Mouse (Mus musculus): ENCODE data around the gene AL607142.1.

AL607142.1 gene

DNA sequence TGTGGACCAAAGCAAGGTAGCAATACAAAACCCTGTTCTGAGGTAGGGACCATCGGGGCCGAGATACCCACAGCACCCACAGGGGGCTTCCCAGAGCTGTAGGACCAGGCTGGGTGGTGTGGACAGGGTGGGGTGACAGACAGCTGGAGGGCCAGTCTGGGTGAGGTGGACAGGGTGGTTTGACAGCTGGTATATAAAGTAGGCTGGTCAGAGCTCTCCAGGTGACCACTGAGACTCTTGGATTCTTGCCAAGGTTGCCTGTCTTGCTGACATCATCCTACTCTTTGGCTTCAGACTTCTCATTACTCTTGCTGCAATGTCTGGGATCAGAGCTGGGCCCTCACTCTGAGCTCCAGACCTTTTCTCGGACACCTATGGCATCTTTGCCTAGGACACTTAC lies 41.6 kb downstream of the AL607142.1 start:
- no peak for DNase-seq

DNA sequence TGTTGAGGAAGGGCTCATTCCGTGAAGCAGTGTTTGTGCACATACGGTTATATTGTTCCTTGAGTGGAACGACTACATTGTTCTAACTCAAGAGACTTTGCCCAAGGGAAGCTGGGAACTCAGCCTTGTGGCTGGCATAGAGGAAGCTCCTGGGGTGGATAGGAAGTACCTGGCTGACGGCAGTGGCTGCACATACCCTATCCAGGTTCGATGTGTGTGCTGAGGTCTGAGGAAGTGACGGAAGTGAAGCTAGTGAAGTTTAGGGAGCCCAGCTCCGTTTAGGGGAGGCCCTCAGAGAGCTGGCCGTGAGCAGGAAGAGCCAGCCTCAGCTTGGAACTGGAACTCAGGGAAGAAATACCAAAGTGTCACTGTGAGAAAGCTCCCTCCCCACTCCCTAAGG lies 43.0 kb downstream of the AL607142.1 start:
- DNase-seq, result no peak

DNA sequence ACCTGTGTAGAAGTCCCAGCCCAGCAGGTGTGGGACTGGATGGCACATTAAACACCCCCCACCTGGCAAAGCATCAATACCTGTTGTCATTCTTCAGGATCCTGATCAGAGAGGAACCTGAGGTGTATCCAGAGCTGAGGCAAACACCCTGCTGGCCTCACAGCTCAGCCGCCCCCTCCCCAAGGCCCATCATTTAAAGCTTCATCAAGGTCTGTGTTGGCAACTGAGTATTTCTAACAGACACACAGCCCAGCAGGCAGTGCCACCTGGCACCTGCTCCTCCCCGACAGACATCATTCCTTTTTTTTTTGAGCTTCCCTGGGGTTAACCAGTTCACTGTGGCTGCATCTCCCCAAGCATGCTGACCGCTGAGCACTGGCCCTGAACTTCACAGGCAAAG lies 50.7 kb downstream of the AL607142.1 start:
- peak; percentile 53 for DNase-seq

DNA sequence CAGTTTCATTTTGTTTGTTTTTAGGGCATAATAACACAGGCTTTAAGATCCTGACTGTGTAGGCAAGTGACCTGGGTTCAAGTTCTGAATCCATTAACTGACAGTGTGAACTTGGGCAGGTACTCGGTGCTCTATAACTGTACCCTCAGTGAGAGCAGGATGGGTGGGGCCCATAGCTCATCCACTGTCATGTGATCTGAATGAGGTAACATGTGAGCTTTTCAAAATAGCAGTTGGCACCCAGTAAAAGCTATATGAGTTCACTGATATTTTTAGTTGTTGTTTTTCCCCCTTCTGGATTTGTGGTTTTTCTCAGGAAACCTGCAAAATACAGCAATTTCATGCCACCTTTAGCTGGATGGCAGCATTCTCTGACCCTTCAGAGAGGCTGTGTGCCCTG lies 51.5 kb downstream of the AL607142.1 start:
- no peak for DNase-seq

DNA sequence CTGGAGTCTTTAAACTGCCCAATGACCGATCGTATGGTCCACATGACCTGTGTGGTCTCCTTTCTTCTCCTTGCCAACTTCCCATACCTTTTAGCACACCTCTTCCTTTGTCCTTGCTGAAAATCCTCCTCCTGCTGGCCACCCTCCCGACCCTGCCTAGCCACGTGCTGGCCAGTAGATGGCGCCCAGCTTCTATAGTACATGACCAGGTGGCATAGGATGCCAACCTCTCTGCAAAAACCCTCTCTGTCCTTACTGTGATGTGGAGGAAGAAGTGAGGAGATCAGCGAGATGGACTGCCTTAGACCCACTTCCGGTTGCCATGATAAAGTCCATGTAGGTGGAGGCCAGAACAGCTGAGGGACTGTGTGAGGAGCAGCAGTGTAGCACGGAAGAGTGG lies 55.5 kb downstream of the AL607142.1 start:
- DNase-seq, result peak; percentile 84

DNA sequence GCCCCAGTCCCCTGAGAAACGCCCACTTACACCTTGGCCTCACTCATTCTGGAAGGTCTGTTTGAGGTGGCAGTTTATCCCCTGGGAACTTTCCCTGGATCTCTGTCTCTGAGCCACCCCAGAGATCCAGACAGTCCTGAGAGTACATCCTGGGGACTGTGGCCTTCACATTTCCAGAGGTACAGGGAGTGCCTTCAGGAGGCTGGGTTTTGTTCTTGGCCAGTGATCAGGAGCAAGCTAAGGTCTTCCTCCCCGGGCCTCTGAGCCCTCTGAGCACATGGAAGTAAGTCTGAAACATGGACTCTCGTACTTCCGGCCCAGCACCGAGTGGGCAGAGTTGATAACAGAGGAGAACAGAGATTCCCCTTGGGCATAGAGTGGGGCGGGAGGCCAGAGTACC lies 59.9 kb downstream of the AL607142.1 start:
- no peak for DNase-seq

DNA sequence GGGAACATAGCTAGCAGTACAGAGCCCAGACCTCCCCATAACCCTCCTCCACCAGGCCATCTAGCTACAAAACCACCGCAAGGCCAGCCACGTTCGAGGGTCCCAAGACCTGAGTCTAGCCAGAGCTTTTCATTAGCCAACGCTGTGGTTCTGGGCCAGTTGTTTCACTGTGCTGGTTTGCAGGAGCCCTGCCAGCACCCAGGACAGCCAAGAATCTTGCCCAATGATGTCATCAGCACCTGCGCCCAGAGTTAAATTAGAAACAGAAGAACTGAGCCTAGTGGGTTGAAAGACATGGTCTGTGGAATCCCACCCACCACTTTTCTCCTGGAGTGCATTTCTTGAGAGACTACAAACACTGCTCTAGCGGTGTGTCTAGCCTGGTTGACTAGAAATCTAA lies 61.3 kb downstream of the AL607142.1 start:
- DNase-seq, result no peak

DNA sequence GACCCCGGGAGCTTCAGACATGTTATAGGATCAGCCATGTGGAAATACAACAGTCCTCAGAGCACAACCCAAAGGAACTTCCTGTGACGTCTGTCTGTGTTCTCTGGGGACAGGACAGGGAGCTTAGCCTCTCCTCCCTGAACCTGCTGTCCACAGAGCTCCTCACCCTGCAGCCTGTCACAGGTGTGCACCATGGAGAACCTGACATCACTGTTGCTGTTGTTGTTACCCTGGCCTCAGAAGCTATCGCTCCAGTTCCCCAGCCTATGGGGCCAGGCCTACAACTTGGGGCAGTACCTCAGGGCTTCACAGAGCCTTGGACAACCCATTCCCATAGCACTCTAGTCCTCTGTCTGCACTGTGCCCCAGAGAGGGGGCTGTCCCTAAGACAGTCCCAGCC lies 62.5 kb downstream of the AL607142.1 start:
- DNase-seq, result no peak

DNA sequence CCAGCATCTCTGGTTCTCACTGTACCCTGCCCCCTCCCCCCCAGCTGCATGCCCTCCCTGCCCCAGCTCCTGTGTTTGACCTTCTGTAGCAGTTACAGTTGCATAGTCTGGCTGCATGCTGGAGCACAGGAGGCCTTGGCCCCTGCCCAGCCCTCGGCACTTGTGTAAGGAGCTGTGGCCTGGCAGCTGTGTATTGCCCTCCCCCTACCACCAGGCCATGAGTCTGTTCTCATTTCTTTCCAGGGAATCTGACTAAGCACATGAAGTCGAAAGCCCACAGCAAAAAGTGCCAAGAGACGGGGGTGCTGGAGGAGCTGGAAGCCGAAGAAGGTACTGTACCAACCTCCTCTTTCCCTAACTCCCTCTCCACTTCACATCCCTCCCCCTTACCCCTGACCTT lies 63.2 kb downstream of the AL607142.1 start:
- no peak for DNase-seq

DNA sequence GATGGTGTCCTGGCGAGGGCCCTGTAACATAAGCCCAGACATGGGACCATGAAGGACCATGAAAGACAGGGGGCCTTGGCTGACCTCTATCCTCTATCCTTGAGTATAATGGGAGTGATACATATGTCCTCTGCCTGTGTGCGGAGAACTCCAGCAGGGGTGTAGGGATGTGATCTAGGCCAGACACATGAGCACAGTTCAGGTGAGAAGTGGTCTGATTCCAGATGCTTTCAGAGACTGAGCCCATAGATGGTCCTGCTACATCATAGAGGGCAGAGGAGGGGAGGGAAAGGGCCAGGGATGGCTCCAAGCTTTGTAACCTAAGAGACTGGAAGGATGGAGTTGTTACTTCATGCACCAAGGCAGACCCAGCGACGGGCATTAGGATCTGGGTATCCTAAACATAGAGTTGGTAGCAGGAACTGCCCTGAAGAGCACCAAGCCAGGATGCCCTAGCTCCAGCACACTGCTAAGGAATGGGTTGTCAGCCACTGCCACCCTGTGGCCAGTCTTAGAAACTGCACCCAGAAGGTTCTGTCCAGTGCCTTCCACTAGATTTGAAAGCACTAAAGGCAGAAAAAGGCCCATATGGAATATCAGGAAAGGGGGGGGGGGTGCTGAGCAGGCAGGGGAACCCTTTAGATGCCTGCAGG lies 64.6 kb downstream of the AL607142.1 start:
- DNase-seq, result peak; percentile 76

DNA sequence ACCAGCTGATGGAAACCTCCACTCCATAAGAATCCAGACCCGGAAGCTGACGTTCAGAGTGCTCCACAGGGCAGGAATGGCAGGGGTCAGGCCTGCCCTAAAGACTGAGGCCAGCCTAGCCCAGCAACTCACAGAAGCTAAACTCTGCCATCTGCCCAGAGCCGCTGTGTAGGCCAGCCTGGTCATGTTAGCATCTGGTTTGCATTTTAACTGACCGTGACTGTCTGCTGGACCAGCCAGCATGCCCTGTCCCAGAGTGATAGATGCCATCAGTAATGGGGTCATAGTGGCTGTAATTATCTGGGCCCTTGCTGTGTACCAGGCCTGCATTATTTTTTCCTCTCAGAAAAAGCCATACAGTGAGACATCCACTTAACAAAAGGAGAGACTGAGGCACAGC lies 66.1 kb downstream of the AL607142.1 start:
- DNase-seq, result no peak

DNA sequence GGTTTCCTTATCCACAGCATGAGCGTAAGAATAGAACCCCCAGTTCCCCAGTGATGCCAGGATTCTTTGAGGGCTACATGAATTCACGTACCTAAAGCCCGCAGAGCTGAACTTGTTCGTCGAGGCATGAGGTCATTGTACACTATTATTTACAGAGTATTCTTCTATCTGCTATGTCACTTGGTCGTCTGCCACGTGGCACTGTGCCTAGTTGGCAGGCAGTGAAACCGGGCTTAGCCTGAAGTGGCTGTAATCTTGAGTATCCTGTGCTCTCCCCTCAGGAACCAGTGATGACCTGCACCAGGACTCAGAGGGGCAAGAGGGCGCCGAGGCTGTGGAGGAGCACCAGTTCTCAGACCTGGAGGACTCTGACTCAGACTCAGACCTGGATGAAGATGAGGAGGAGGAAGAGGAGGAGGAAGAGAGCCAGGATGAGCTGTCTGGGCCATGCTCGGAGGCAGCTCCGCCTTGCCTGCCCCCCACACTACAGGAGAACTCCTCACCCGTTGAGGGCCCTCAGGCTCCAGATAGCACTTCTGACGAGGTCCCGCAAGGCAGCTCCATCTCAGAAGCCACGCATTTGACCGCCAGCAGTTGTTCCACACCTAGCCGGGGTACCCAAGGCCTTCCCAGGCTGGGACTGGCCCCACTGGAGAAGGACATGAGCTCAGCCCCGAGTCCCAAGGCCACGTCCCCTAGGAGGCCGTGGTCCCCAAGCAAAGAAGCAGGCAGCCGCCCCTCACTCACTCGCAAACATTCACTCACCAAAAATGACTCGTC lies 66.8 kb downstream of the AL607142.1 start:
- peak; percentile 72 for DNase-seq

DNA sequence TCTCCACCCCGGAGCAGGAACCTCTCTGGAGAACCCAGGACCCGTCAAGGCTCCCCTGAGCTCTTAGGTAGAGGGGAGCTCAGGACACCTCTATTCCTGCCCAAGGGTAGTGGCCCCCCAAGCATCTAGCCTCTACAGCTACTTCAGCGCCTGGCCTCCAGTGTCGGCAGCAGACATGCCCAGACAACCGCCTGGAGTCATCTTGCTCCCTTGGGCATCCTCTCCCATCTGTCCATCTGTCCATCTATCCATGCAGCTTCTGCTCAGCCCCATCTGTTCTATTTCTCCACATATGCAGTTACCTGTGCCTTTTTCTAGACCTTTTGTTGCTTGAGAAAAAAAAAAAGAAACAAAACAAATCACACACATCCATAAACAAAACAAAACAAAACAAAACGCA lies 69.4 kb downstream of the AL607142.1 start:
- DNase-seq, result no peak

DNA sequence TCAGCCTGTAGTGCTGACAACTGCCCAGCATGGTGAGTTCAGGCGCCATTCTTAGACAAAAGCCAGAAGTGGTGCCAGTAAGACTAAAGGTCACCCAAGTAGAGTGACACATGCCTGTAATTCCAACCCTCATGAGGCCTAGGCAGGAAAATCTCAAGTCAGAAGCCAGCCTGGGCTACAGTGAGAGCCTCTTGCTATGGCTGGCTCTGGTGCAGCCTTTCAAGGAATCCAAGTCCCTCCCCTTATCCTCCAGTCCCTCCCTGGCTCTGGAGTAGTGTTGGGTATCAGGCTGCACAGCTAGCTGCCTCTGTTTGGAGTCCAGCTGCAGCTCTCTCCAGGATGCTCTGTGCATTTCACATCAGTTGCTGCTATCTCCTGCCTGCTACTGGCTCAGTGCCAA lies 77.0 kb downstream of the AL607142.1 start:
- no peak for DNase-seq

DNA sequence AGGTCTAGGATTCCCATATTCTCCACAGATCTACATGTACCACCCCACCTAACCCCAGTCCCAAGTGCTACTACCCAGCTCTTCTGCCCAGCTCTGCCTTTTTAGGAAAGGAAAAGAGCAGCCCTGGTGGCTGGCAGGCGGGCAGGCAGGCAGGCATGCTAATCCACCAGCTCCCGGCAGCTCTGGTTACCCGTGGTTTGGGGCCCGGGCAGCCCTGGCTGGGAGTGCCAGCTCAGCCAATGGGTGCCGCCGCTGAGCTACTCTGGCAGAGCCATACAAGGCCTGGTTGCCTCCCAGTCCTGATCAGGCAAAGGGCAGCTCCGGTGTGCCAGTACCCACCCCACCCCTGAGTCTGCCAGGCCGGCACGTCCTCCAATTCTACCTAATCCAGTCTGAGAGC lies 78.1 kb downstream of the AL607142.1 start:
- no peak for DNase-seq

Data from cerebellum, adult 9-10 months (tissue).